10 mouse cellular contexts compared by ENCODE assay signal in genomic region chr7:121074281-121074680, GRCm38 (mm10). TPM values are rescaled to one million over a fixed set of nuclear protein-coding genes. Genes with fewer than 3 reads are reported as not detected.
DNase-seq lines count a peak whose midpoint lies in the region; ATAC-seq and TF ChIP-seq lines count a peak whose summit lies in the region.
"Had no signal": no experiment of that assay in that cellular context is flagged by ENCODE, and none has a peak within 500 bp of the region (broad histone marks: within the 10 kb centered on the region; RNA-seq: fewer than 3 reads in every experiment).

Igsf6 (minus strand) TSS chr7:121074572.

- H3K36me3 ChIP-seq in heart, adult 2 months (ENCODE audit: control insufficient read depth, insufficient read depth, low read length) = peaks cover 11% of the 10 kb centered on the region
- H3K36me3 ChIP-seq in kidney, embryonic 15.5 days = peaks cover 64% of the 10 kb centered on the region
- peaks cover 59% of the 10 kb centered on the region for H3K36me3 ChIP-seq in forebrain, embryonic 12.5 days (replicated peaks)
- H3K36me3 ChIP-seq in neural tube, embryonic 15.5 days = peaks cover 31% of the 10 kb centered on the region

- peak within 1 kb of the TSS; percentile 64 for H3K27ac ChIP-seq in bone marrow, adult 2 months (ENCODE audit: control insufficient read depth, insufficient read depth, low read depth, low read length, poor library complexity)
- peak within 1 kb of the TSS; percentile 78 for H3K27ac ChIP-seq in heart, adult 2 months
- H3K27ac ChIP-seq in kidney, embryonic 15.5 days = peak within 1 kb of the TSS; percentile 38
- H3K27ac ChIP-seq in forebrain, embryonic 12.5 days = no peak within 1 kb of the TSS
- no peak within 1 kb of the TSS for H3K27ac ChIP-seq in neural tube, embryonic 15.5 days (replicated peaks)
- H3K27ac ChIP-seq: hindbrain, embryonic 15.5 days had no signal

- TF ChIP-seq POLR2A in bone marrow, adult 2 months (IDR thresholded peaks at IDR 0.05; ENCODE audit: borderline replicate concordance, control insufficient read depth, low read depth, low read length) = peak; percentile 85
- TF ChIP-seq POLR2A in heart, adult 2 months (IDR thresholded peaks at IDR 0.05; ENCODE audit: insufficient read depth, low read depth, low read length) = no peak

- H3K9me3 ChIP-seq in kidney, embryonic 15.5 days (replicated peaks) = no peaks in the 10 kb centered on the region
- H3K9me3 ChIP-seq in forebrain, embryonic 12.5 days = no peaks in the 10 kb centered on the region
- no peaks in the 10 kb centered on the region for H3K9me3 ChIP-seq in neural tube, embryonic 15.5 days (replicated peaks)
- H3K9me3 ChIP-seq: hindbrain, embryonic 15.5 days had no signal

- TF ChIP-seq CTCF in bone marrow, adult 2 months (IDR thresholded peaks at IDR 0.05; ENCODE audit: control insufficient read depth, insufficient read depth, low read length) = no peak
- no peak for TF ChIP-seq CTCF in heart, adult 2 months (IDR thresholded peaks at IDR 0.05)

- 24% methylated on average over 11 of the region's 11 CpGs for WGBS in bone marrow, adult 2 months
- 27% methylated on average over 11 of the region's 11 CpGs for WGBS in heart, adult 2 months
- WGBS in kidney, embryonic 15.5 days = 28% methylated on average over 11 of the region's 11 CpGs
- WGBS in forebrain, embryonic 12.5 days = 81% methylated on average over 11 of the region's 11 CpGs
- WGBS in neural tube, embryonic 15.5 days = 85% methylated on average over 11 of the region's 11 CpGs

- peak; percentile 52 to 58 for DNase-seq in heart, adult 2 months
- peak; percentile 49 for DNase-seq in lung, postnatal 25 days (ENCODE audit: low spot score)
- DNase-seq: embryo, embryonic 11 days had no signal

- H3K4me2 ChIP-seq in kidney, embryonic 15.5 days = no peak within 1 kb of the TSS
- H3K4me2 ChIP-seq in forebrain, embryonic 12.5 days = no peak within 1 kb of the TSS
- H3K4me2 ChIP-seq in neural tube, embryonic 15.5 days = no peak within 1 kb of the TSS
- H3K4me2 ChIP-seq: hindbrain, embryonic 15.5 days had no signal

- H3K9ac ChIP-seq in heart, adult 2 months (ENCODE audit: low read depth, low read length) = peak within 1 kb of the TSS; percentile 34; the same call in 1 of the 2 replicates
- H3K9ac ChIP-seq in kidney, embryonic 15.5 days = no peak within 1 kb of the TSS
- no peak within 1 kb of the TSS for H3K9ac ChIP-seq in forebrain, embryonic 12.5 days
- no peak within 1 kb of the TSS for H3K9ac ChIP-seq in neural tube, embryonic 15.5 days (replicated peaks)
- H3K9ac ChIP-seq: hindbrain, embryonic 15.5 days had no signal

- H3K4me1 ChIP-seq in bone marrow, adult 2 months (ENCODE audit: control insufficient read depth, insufficient read depth, low read length) = peaks cover 2% of the 10 kb centered on the region; the same call in 1 of the 2 replicates
- peaks cover 24% of the 10 kb centered on the region for H3K4me1 ChIP-seq in heart, adult 2 months (ENCODE audit: control insufficient read depth, insufficient read depth, low read length)
- H3K4me1 ChIP-seq in kidney, embryonic 15.5 days = peaks cover 8% of the 10 kb centered on the region
- H3K4me1 ChIP-seq in forebrain, embryonic 12.5 days = peaks cover 3% of the 10 kb centered on the region; the same call in 1 of the 2 replicates
- H3K4me1 ChIP-seq in neural tube, embryonic 15.5 days = peaks cover 3% of the 10 kb centered on the region

- no peak for TF ChIP-seq EP300 in heart, adult 2 months (IDR thresholded peaks at IDR 0.05; ENCODE audit: insufficient read depth, low read depth, low read length)

- intact Hi-C loops in heart, adult 2 months (cut with DNase I) = loop anchor here (5.0 to 10.0 kb wide), 3 partner anchors 37 to 571 kb away; partner anchors contain the start of genes Cdr2 and Mfsd13b

- ATAC-seq in kidney, embryonic 15.5 days (replicated peaks; ENCODE audit: low FRiP score) = peak; percentile 2; the same call in 1 of the 2 replicates
- no peak for ATAC-seq in megakaryocyte-erythroid progenitor cell, adult 5-6 weeks (replicated peaks; ENCODE audit: low FRiP score, low TSS enrichment, poor library complexity, severe bottlenecking)
- ATAC-seq in forebrain, embryonic 12.5 days (ENCODE audit: low FRiP score) = no peak
- ATAC-seq in neural tube, embryonic 15.5 days (ENCODE audit: low FRiP score) = no peak

- peak within 1 kb of the TSS; percentile 76 for H3K4me3 ChIP-seq in bone marrow, adult 2 months (replicated peaks; ENCODE audit: control insufficient read depth, low read depth, low read length)
- no peak within 1 kb of the TSS; the same call in 1 of the 2 replicates for H3K4me3 ChIP-seq in heart, adult 2 months
- H3K4me3 ChIP-seq in kidney, embryonic 15.5 days (replicated peaks) = no peak within 1 kb of the TSS
- H3K4me3 ChIP-seq in forebrain, embryonic 12.5 days (replicated peaks) = no peak within 1 kb of the TSS
- H3K4me3 ChIP-seq in neural tube, embryonic 15.5 days (replicated peaks) = no peak within 1 kb of the TSS
- H3K4me3 ChIP-seq: hindbrain, embryonic 15.5 days had no signal

- H3K27me3 ChIP-seq in heart, adult 2 months (ENCODE audit: control insufficient read depth, insufficient read depth, low read length) = no peaks in the 10 kb centered on the region
- no peaks in the 10 kb centered on the region for H3K27me3 ChIP-seq in kidney, embryonic 15.5 days
- H3K27me3 ChIP-seq in forebrain, embryonic 12.5 days = no peaks in the 10 kb centered on the region
- no peaks in the 10 kb centered on the region for H3K27me3 ChIP-seq in neural tube, embryonic 15.5 days (replicated peaks)
- H3K27me3 ChIP-seq: hindbrain, embryonic 15.5 days; Patski had no signal

- H3K79me2 ChIP-seq in heart, adult 2 months (replicated peaks; ENCODE audit: control insufficient read depth, insufficient read depth, low read length) = 0 out of 2 replicates have a peak, but pooled peaks cover 1% of the 10 kb centered on the region

RNA-seq across cellular contexts. Expression of gene Igsf6, which starts in this region (rescaled TPM):
- 13.4 and 51.1 TPM in 2 replicates for polyA plus RNA-seq in bone marrow, adult 2 months (2011; ENCODE audit: insufficient read depth, insufficient read length, low replicate concordance, missing spikeins)
- 1 to 10 TPM in 1 of 2 experiments, under 1 TPM in 1; 0.98 to 1.5 TPM for total RNA-seq in heart, adult 2 months (2021)
- 0.76 TPM in 2 replicates for polyA plus RNA-seq in heart, adult 2 months (2012; rRNA removed)
- 1.7 and 2.2 TPM in 2 replicates for polyA plus RNA-seq in kidney, embryonic 15.5 days (2015; fragmentation: Nextera tagmentation; extraction: Ambion mirVana)
- 8.0 TPM in 1 of 2 replicates, not detected in the other for total RNA-seq in megakaryocyte-erythroid progenitor cell, adult 5-6 weeks (2014; fragmentation: Nextera tagmentation)
- total RNA-seq in megakaryocyte-erythroid progenitor cell, adult 5-6 weeks (2017) = 1.3 and 3.7 TPM in 2 replicates
- 0.94 and 0.95 TPM in 2 replicates for polyA plus RNA-seq in forebrain, embryonic 12.5 days (2016; fragmentation: Nextera tagmentation; extraction: Ambion mirVana)
- polyA plus RNA-seq in neural tube, embryonic 15.5 days (2015; fragmentation: Nextera tagmentation; extraction: Ambion mirVana) = 1.2 and 1.6 TPM in 2 replicates

Comparison
In these comparisons a context has a peak if more than half of its experiments do, and no peak if none do; other contexts are left out.
1. H3K27ac ChIP-seq: peak in bone marrow, adult 2 months (single experiment), heart, adult 2 months (single experiment) and kidney, embryonic 15.5 days (single experiment); none in forebrain, embryonic 12.5 days (single experiment) and neural tube, embryonic 15.5 days (single experiment).